Mouse (Mus musculus): ENCODE measurements around the gene Ccna2. TPM values are rescaled to one million over a fixed set of nuclear protein-coding genes. Genes with fewer than 3 reads are reported as not detected.

The Ccna2 gene
- polyA plus RNA-seq, 1 experiment from 2014 or later: 210 TPM

- no peak overlapping the region for H3K27ac ChIP-seq (ENCODE audit: low read length)
- H3K9ac ChIP-seq (ENCODE audit: low read length): no peak overlapping the region
- no peaks in the 10 kb centered on the region for H3K9me3 ChIP-seq (ENCODE audit: control insufficient read depth, low read length)
- no peaks in the 10 kb centered on the region for H3K36me3 ChIP-seq (ENCODE audit: control insufficient read depth, insufficient read depth, low read length)
- no peak overlapping the region for H3K4me3 ChIP-seq (ENCODE audit: low read length)
- peaks cover 18% of the 10 kb centered on the region for H3K27me3 ChIP-seq (ENCODE audit: control insufficient read depth, insufficient read depth, low read depth, low read length)
- WGBS: 61% methylated on average over 3 of the region's 3 CpGs
- ATAC-seq (ENCODE audit: low read depth): no peak
- peaks cover 2% of the 10 kb centered on the region; the same call in 1 of the 2 replicates for H3K4me1 ChIP-seq (replicated peaks; ENCODE audit: control insufficient read depth, insufficient read depth, low read length)
- no peak overlapping the region for H3K4me2 ChIP-seq (ENCODE audit: low read depth, low read length)
Measured at GRCm38 (mm10) chr3:36524466-36524865, 47.5 kb downstream of the Ccna2 start.

DNA sequence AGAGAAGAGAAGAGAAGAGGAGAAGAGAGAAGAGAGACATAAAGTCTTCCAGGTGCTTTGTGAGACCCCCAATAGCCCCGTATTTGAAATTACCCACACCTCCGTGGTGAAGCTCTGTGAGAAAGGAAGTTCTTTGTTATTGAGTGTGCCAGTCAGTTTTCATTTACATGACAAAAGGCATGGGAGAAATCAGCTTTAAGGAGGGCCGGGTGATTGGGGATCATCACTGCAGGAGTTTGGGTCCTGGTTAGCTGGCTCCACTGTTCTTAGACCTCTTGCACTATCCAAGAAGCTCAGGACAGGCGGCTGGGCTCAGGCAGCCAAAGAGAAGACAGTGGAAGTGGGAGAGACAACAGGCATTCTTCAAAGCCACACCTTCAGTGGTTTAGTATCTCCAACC, 49.8 kb downstream of the Ccna2 start:
- Histone ChIP-seq H3K4me2 (ENCODE audit: low read depth, low read length) (no peak overlapping the region), H3K9me3 (ENCODE audit: control insufficient read depth, low read length) (no peaks in the 10 kb centered on the region), H3K36me3 (ENCODE audit: control insufficient read depth, insufficient read depth, low read length) (no peaks in the 10 kb centered on the region), H3K4me3 (ENCODE audit: low read length) (no peak overlapping the region), H3K4me1 (replicated peaks; ENCODE audit: control insufficient read depth, insufficient read depth, low read length) (peaks cover 2% of the 10 kb centered on the region; the same call in 1 of the 2 replicates), H3K27ac (ENCODE audit: low read length) (no peak overlapping the region), H3K9ac (ENCODE audit: low read length) (no peak overlapping the region), H3K27me3 (ENCODE audit: control insufficient read depth, insufficient read depth, low read depth, low read length) (peaks cover 18% of the 10 kb centered on the region)
- 16% methylated on average over 4 of the region's 4 CpGs for WGBS
- ATAC-seq (ENCODE audit: low read depth): no peak

DNA sequence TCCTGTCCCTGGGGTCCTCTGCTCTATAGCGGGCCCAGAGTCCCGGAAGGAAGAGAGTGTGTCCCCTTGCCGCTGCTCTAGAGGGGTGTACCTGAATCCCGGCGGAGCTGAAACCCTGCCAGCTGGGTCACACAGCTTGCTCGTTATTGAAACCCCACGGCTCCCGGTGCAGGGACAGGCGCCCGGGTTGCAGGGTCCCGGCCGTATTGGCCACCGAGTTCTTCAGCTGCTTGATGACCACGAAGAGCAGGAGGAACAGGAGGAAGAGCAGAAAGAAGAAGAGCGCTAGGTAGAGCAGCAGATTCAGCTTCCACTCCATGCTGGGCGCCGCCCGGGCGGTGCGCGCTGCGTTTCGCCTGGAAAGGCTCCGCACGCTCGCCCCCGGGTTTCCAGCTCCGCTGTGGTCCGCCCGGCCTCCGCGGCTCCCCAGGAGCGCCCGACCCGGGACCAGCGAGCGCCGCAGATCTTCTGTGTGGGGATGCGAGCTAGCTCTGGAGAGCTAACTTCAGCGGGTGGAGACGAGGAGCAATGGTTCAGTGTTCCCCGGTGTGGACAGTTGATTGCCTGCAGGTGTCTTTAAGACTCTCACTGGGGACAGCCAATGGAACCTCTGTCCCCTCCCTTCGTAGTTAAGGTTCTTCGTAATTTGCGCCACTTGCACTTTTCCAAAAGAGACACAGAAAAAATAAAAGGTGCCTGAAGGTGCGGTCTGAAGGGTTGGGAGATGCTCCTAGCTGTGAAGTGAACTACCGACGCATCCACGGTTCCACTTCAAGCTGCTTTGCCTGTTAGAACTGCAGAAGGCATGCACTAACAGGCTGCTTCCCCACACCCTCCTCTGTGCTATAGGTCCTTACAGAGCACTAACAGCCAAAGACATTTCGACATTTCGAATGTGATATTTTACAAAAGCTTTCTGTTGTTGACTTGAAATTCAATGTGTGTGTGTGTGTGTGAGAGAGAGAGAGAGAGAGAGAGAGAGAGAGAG, 50.6 kb downstream of the Ccna2 start, which contains the start of gene Gm11549:
Gene Gm11549 (minus strand): TSS at position 741 of the 988 bp plus-strand sequence.
- H3K4me2 ChIP-seq (ENCODE audit: low read depth, low read length): peak within 1 kb of the TSS; percentile 64
- H3K9ac ChIP-seq (ENCODE audit: low read length): peak within 1 kb of the TSS; percentile 25
- H3K27me3 ChIP-seq (ENCODE audit: control insufficient read depth, insufficient read depth, low read depth, low read length): peaks cover 18% of the 10 kb centered on the region
- H3K9me3 ChIP-seq (ENCODE audit: control insufficient read depth, low read length): no peaks in the 10 kb centered on the region
- WGBS: under 1% methylated on average over 51 of the region's 51 CpGs
- H3K27ac ChIP-seq (ENCODE audit: low read length): no peak within 1 kb of the TSS
- peaks cover 2% of the 10 kb centered on the region; the same call in 1 of the 2 replicates for H3K4me1 ChIP-seq (replicated peaks; ENCODE audit: control insufficient read depth, insufficient read depth, low read length)
- H3K4me3 ChIP-seq (ENCODE audit: low read length): peak within 1 kb of the TSS; percentile 45
- no peaks in the 10 kb centered on the region for H3K36me3 ChIP-seq (ENCODE audit: control insufficient read depth, insufficient read depth, low read length)
- peak; percentile 70; the same call in 1 of the 2 replicates for ATAC-seq (ENCODE audit: low read depth)

- Histone ChIP-seq H3K27ac (ENCODE audit: low read length) (no peak overlapping the region), H3K9me3 (ENCODE audit: control insufficient read depth, low read length) (no peaks in the 10 kb centered on the region), H3K36me3 (ENCODE audit: control insufficient read depth, insufficient read depth, low read length) (no peaks in the 10 kb centered on the region), H3K9ac (ENCODE audit: low read length) (no peak overlapping the region), H3K4me3 (ENCODE audit: low read length) (no peak overlapping the region), H3K27me3 (ENCODE audit: control insufficient read depth, insufficient read depth, low read depth, low read length) (peaks cover 11% of the 10 kb centered on the region), H3K4me1 (replicated peaks; ENCODE audit: control insufficient read depth, insufficient read depth, low read length) (peaks cover 2% of the 10 kb centered on the region; the same call in 1 of the 2 replicates), H3K4me2 (ENCODE audit: low read depth, low read length) (no peak overlapping the region)
- no peak for ATAC-seq (ENCODE audit: low read depth)
- WGBS: 80% methylated on average over 9 of the region's 9 CpGs
Measured at GRCm38 (mm10) chr3:36516196-36516595, 55.8 kb downstream of the Ccna2 start.

Other genes with a start within 250 kb of the Ccna2 start
- 424 and 464 TPM in 2 replicates for gene Anxa5, start 96.3 kb downstream of the Ccna2 start, polyA plus RNA-seq (2015; fragmentation: Nextera tagmentation; extraction: Ambion mirVana)
- 3.6 and 3.9 TPM in 2 replicates for gene 1810062G17Rik, start 96.2 kb downstream of the Ccna2 start, polyA plus RNA-seq (2015; fragmentation: Nextera tagmentation; extraction: Ambion mirVana)
- 0.09 and 0.16 TPM in 2 replicates for gene Gm11549, start 50.3 kb downstream of the Ccna2 start, polyA plus RNA-seq (2015; fragmentation: Nextera tagmentation; extraction: Ambion mirVana)
- 53.4 and 59.3 TPM in 2 replicates for gene Exosc9, start 19.5 kb downstream of the Ccna2 start, polyA plus RNA-seq (2015; fragmentation: Nextera tagmentation; extraction: Ambion mirVana)
- gene Bbs7, start 41.3 kb upstream of the Ccna2 start, polyA plus RNA-seq (2015; fragmentation: Nextera tagmentation; extraction: Ambion mirVana): 15.2 and 16.6 TPM in 2 replicates
- 1.5 and 1.6 TPM in 2 replicates for gene Trpc3, start 118.0 kb upstream of the Ccna2 start, polyA plus RNA-seq (2015; fragmentation: Nextera tagmentation; extraction: Ambion mirVana)

Data from lung, embryonic 16.5 days (tissue).